Mouse (Mus musculus) heart, adult 2 months (tissue): ENCODE data around the gene Trio.
A peak's percentile ranks its signal among the peaks of the same experiment; 100 is the strongest.

Source experiments
- CTCF ChIP-seq: fragments of 200-600 bp; IDR thresholded peaks from 2 replicates; pipeline ENCODE4 v1.8.1; 2022; ENCODE audit warnings: antibody characterized with exemption, mild to moderate bottlenecking, moderate library complexity
- EP300 ChIP-seq: fragments of 200-500 bp; IDR thresholded peaks from 2 replicates; pipeline ENCODE4 v1.6.1; 2011; ENCODE audit warnings: low read depth, low read length, control low read depth; ENCODE audit not compliant: insufficient read depth
- POLR2A ChIP-seq: fragments of 200-500 bp; IDR thresholded peaks from 2 replicates; pipeline ENCODE4 v1.6.1; 2011; ENCODE audit warnings: mild to moderate bottlenecking, low read depth, low read length, control low read depth; ENCODE audit not compliant: insufficient read depth

DNA sequence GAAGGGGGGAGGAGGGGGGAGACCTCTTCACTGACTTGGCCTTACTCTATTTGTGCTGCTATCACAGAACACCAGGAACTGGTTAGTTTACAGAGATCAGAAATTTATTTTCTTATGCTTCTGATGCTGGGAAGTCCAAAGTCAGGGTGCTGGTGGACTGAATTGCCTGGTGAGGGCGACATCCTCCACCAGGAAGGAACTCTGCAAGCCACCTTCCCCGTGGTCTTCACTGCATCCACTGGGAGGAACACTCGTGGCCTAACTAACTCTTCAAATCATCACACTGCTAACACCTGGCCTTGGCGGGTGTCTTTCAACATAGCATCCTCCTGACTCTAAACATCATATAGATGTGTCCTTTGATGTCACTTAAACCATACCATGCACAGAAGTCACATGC lies 109.4 kb downstream of the Trio start:
- TF ChIP-seq POLR2A (no peak), CTCF (peak; percentile 53), EP300 (no peak)
